Mouse (Mus musculus) cortical plate, adult 2 months (tissue): Measurements from ENCODE around the gene Car10.

Source experiments
- CTCF ChIP-seq: fragments of 200-500 bp; IDR thresholded peaks from 2 replicates; pipeline ENCODE4 v1.5.1; 2011; ENCODE audit warnings: mild to moderate bottlenecking, control low read depth, low read length; ENCODE audit not compliant: insufficient read depth; ENCODE audit errors: extremely low read depth
- POLR2A ChIP-seq: fragments of 200-500 bp; IDR thresholded peaks from 2 replicates; pipeline ENCODE4 v1.6.1; 2011; ENCODE audit warnings: mild to moderate bottlenecking, low read length, control low read depth; ENCODE audit not compliant: insufficient read depth; ENCODE audit errors: extremely low read depth

DNA sequence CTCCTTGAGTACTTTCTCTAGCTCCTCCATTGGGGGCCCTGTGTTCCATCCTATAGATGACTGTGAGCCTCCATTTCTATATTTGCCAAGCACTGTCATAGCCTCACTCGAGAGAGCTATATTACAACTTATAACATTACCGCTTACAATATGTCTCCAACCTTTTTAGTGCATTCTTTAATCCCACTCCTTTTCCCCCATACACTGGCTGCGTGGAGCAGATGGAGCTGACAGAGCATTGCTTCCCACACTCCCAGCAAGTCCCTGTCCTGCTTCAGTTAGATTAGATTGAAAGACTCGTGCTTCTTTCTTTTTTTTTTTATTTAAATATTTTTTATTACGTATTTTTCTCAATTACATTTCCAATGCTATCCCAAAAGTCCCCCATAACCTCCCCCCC is 310.2 kb downstream of the Car10 start:
- no peak for TF ChIP-seq CTCF
- no peak for TF ChIP-seq POLR2A
